Mouse (Mus musculus) embryonic facial prominence, embryonic 12.5 days (tissue): ENCODE data around the gene Samd10. TPM values are rescaled to one million over a fixed set of nuclear protein-coding genes. Genes with fewer than 3 reads are reported as not detected.
A peak's percentile ranks its signal among the peaks of the same experiment; 100 is the strongest.

Experiments used
- ATAC-seq: fragments of 200-750 bp; cut with Nextera tagmentation; 2 replicates; pipeline ENCODE4 v1.8.0; 2017; ENCODE audit not compliant: insufficient number of reproducible peaks, insufficient read depth, low FRiP score, low TSS enrichment
- H3K27ac ChIP-seq: fragments of 300-500 bp; sonication (generic); 2 replicates; pipeline ENCODE4 v1.5.1; 2016; ENCODE audit warnings: mild to moderate bottlenecking
- H3K27me3 ChIP-seq: fragments of 300-500 bp; sonication (generic); 2 replicates; pipeline ENCODE4 v1.6.1; 2016; ENCODE audit warnings: mild to moderate bottlenecking, moderate library complexity
- H3K36me3 ChIP-seq: fragments of 300-500 bp; sonication (generic); 2 replicates; pipeline ENCODE4 v1.6.1; 2016; ENCODE audit warnings: mild to moderate bottlenecking
- H3K4me1 ChIP-seq: fragments of 300-500 bp; sonication (generic); 2 replicates; pipeline ENCODE4 v1.6.1; 2016
- H3K4me2 ChIP-seq: fragments of 300-500 bp; sonication (generic); replicated peaks from 2 replicates; pipeline ENCODE4 v1.6.1; 2016; ENCODE audit warnings: mild to moderate bottlenecking, moderate library complexity
- H3K4me3 ChIP-seq: fragments of 300-500 bp; sonication (generic); 2 replicates; pipeline ENCODE4 v1.5.1; 2016; ENCODE audit warnings: mild to moderate bottlenecking
- H3K9ac ChIP-seq: fragments of 300-500 bp; sonication (generic); 2 replicates; pipeline ENCODE4 v1.6.1; 2016; ENCODE audit warnings: mild to moderate bottlenecking, moderate library complexity
- H3K9me3 ChIP-seq: fragments of 300-500 bp; sonication (generic); 2 replicates; pipeline ENCODE4 v1.6.1; 2016; ENCODE audit warnings: mild to moderate bottlenecking, moderate library complexity
- WGBS: fragments of 180-500 bp; shearing (Covaris S2); methylation state at CpG from one replicate; pipeline ENCODE4 v1.1.7; 2016; 5-methylcytosine and 5-hydroxymethylcytosine counted together
- polyA plus RNA-seq: library from polyadenylated mRNA; unstranded; fragments of >200 nt; fragmentation: Nextera tagmentation; extraction: Ambion mirVana; gene quantifications from 2 replicates; pipeline ENCODE4 v1.2.1, GENCODE M21; 2016

Gene Samd10
- polyA plus RNA-seq, 1 experiment from 2014 or later = 16.4 TPM

DNA sequence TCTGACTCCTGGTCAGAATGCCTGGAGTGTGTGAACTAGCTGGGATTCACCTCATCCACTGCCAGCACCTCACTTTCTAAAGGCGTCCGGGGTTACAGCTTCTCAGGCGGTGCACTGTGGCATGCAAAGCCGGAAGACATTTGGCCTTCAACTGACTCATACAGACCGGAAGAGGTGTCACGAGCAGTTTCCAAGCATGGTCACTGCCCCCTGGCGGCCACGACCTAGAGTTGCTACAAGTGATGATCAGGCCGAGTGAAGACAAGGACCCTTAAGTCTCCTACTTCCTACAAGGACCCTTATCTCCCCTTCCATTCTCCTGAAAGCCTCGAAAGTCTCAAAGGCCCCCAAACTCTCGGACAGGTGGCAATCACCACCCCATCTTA is 18.0 kb downstream of the Samd10 start:
- peak overlapping the region; percentile 82 for H3K9ac ChIP-seq
- 0% methylated on average over 11 of the region's 11 CpGs for WGBS
- no peaks in the 10 kb centered on the region for H3K27me3 ChIP-seq
- peaks cover 20% of the 10 kb centered on the region for H3K4me1 ChIP-seq
- peak overlapping the region; percentile 65 for H3K4me3 ChIP-seq
- H3K27ac ChIP-seq = peak overlapping the region; percentile 92
- peaks cover 26% of the 10 kb centered on the region for H3K36me3 ChIP-seq
- H3K9me3 ChIP-seq = no peaks in the 10 kb centered on the region
- peak; percentile 38 for ATAC-seq
- peak overlapping the region; percentile 78 for H3K4me2 ChIP-seq

DNA sequence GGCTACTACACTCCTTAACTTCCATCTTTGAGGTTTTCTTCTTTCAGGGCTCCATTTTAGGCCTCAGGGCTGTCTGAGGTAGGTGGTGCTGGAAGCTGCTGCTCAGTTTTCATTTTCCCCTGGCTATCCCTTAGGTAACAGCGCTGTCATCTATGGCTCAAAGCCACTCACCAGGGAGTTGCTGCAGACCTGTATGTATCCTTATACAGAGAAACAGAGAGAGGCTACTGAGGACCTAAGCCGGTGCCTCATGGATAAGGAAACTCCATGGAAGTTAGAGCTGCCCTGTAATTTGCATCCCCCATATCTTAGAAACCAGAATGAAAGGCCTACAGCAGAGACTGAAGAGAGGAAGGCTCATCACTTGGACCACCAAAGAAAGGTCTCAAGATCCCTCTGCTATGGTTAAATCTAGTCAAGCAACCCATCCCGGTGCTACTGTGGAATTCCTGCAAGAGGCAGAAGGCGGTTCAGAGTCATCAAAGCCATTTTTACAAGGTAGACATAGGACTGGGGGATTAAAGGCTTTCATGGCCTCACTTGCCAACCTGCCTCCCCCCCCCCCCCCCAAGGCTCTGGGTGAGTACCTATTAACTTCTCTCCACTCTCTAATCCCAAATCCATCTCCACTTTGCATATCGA is 18.8 kb downstream of the Samd10 start:
- 70% methylated on average over 5 of the region's 5 CpGs for WGBS
- Histone ChIP-seq H3K4me3 (peak overlapping the region; percentile 65), H3K4me2 (peak overlapping the region; percentile 78), H3K36me3 (peaks cover 18% of the 10 kb centered on the region), H3K4me1 (peaks cover 20% of the 10 kb centered on the region), H3K9me3 (no peaks in the 10 kb centered on the region), H3K27ac (no peak overlapping the region), H3K9ac (peak overlapping the region; percentile 82; the same call in 1 of the 2 replicates), H3K27me3 (no peaks in the 10 kb centered on the region)
- ATAC-seq = no peak

DNA sequence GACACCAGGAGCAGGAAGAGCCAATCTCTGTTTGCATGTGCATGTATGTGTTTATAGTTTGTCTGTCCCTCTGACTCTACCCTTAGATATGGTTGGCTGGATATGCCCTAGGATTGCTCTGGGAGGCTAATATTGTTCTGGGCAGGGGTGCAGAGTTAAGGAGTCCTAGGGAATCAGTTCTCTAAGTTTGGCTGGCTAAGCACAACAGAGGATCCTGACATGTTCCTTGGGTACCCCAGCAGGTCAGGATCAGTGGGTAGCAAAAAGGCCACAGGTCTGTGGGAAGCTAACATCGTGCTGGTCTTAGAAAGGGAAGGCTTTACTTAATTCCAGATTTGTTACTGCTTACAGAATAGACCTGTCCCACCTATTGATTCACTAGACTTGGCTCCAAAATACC is 19.3 kb downstream of the Samd10 start:
- Histone ChIP-seq H3K36me3 (peaks cover 13% of the 10 kb centered on the region), H3K4me2 (no peak overlapping the region), H3K9me3 (no peaks in the 10 kb centered on the region), H3K4me3 (no peak overlapping the region), H3K27ac (no peak overlapping the region; the same call in 1 of the 2 replicates), H3K27me3 (no peaks in the 10 kb centered on the region), H3K4me1 (peaks cover 20% of the 10 kb centered on the region), H3K9ac (no peak overlapping the region)
- ATAC-seq = no peak
- WGBS = 95% methylated on average over 1 of the region's 1 CpGs

DNA sequence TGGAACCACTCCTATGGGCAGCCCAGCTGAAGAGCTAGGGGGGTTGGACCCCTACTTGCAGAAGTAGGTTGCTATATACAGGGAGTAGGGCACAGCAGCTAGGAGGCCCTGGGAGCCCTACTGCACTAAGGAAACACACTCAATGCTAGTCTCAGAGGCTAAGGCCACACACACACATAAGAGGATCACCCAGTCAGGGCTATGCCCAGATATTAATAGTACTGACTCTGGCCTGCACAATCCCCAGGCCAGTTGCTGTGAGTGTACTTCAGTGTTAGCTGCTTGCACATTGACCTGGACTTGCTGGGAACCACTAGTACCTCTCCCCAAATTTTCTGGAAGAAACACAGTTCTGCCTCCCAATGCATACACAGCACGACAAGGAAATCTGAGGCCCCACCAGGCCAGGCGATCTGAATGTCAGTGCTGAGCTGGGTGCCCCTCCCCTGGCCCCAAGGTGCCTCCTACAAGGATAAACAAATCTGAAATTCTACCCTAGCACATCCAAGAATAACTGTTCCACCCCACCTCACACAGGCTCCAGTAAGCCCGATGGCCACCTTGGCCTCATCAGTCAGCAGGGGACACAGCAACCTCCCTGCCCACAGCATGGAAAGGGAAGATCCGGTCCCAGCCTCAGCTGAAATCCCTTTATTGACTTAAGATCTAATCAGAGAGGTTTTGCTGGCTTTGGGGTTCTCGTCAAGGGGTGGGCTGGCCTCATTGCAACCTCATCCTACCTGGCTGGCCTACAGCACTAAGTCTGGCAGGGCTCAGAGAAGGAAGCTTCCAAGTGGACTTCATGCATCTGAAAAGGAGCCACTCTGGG is 20.0 kb downstream of the Samd10 start:
- no peaks in the 10 kb centered on the region for H3K9me3 ChIP-seq
- H3K9ac ChIP-seq = no peak overlapping the region
- peaks cover 6% of the 10 kb centered on the region for H3K36me3 ChIP-seq
- no peak overlapping the region; the same call in 1 of the 2 replicates for H3K27ac ChIP-seq
- no peaks in the 10 kb centered on the region for H3K27me3 ChIP-seq
- no peak overlapping the region for H3K4me3 ChIP-seq
- ATAC-seq = no peak
- H3K4me1 ChIP-seq = peaks cover 20% of the 10 kb centered on the region
- H3K4me2 ChIP-seq = no peak overlapping the region
- WGBS = 60% methylated on average over 5 of the region's 5 CpGs

DNA sequence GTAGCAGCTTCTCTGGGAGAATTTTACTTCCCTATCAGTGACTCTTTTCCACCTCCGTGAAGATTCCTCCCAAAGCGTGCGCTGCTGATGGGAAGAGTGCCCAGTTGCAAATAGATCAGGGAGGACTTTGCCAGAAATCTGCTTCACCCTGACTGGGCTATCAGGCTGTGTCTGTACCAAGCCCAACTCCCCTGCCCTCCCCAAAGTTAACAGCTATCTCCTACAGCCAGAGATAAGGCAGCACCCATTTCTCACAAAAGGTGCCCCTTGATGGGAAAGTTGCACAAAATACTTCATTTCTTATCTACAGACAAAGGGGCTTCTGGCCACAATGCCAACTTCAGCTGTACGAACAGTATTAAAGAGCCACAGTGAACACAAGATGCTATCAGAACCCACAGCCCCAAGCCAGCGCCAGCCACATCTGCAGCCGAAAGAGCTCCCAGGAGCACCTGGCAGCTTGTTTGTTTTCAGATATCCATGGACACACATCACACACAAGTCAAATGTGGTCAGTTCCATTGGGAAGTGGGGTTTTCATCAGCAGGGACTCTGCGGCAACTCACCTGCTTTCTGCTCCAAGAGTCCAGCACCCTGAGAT is 20.9 kb downstream of the Samd10 start:
- H3K36me3 ChIP-seq = peaks cover 4% of the 10 kb centered on the region; the same call in 1 of the 2 replicates
- H3K9me3 ChIP-seq = no peaks in the 10 kb centered on the region
- H3K27ac ChIP-seq = no peak overlapping the region
- no peak for ATAC-seq
- H3K4me3 ChIP-seq = no peak overlapping the region
- no peaks in the 10 kb centered on the region for H3K27me3 ChIP-seq
- H3K9ac ChIP-seq = peak overlapping the region; percentile 28; the same call in 1 of the 2 replicates
- no peak overlapping the region for H3K4me2 ChIP-seq
- 84% methylated on average over 7 of the region's 7 CpGs for WGBS
- H3K4me1 ChIP-seq = peaks cover 20% of the 10 kb centered on the region

DNA sequence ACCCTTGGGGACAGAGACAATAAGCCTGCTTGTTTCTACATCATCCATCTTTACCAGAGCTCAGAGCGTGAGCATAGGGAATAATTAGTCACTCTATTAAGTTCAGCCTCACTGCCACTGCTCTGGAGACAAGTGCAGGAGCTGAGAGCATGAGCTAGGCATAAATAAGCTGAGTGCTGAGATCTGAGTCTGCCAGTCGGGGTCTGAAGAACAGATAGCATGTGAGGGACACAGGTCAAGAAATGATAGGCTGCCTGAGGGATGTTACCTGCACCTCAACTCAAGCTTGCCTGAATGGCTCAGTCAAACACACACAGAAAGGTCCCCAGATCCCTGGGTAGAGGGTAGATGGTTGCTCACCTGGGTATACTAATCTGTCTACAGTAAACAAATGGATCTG is 21.9 kb downstream of the Samd10 start:
- no peak overlapping the region for H3K4me3 ChIP-seq
- H3K4me2 ChIP-seq = no peak overlapping the region
- H3K9ac ChIP-seq = no peak overlapping the region
- WGBS = 68% methylated on average over 2 of the region's 2 CpGs
- no peaks in the 10 kb centered on the region for H3K27me3 ChIP-seq
- H3K4me1 ChIP-seq = peaks cover 20% of the 10 kb centered on the region
- peaks cover 7% of the 10 kb centered on the region; the same call in 1 of the 2 replicates for H3K36me3 ChIP-seq
- ATAC-seq = no peak
- H3K27ac ChIP-seq = no peak overlapping the region
- H3K9me3 ChIP-seq = no peaks in the 10 kb centered on the region

DNA sequence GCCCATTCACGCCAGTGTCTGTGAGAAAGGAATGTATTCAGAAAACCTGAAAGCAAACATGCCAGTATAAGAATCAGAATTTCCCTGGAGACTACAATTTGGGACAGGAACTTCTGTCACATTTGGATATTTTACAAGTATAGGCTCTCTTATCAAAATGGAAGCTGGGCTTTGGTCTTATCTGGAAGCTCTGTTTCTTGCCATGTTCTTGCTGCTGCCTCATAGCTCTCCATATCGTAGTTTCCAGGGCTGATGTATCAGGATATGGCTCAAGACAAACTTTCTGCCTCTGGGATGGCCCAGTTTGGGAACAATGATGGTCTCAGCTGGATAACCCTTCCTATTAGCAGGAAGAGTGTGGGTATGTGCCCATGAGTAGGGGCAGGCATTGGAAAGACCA is 22.4 kb downstream of the Samd10 start:
- H3K4me1 ChIP-seq = peaks cover 20% of the 10 kb centered on the region
- WGBS = 88% methylated on average over 2 of the region's 2 CpGs
- no peaks in the 10 kb centered on the region for H3K9me3 ChIP-seq
- ATAC-seq = no peak
- no peak overlapping the region for H3K4me2 ChIP-seq
- no peaks in the 10 kb centered on the region for H3K27me3 ChIP-seq
- no peak overlapping the region for H3K27ac ChIP-seq
- no peak overlapping the region for H3K4me3 ChIP-seq
- no peak overlapping the region for H3K9ac ChIP-seq
- H3K36me3 ChIP-seq = peaks cover 7% of the 10 kb centered on the region; the same call in 1 of the 2 replicates

DNA sequence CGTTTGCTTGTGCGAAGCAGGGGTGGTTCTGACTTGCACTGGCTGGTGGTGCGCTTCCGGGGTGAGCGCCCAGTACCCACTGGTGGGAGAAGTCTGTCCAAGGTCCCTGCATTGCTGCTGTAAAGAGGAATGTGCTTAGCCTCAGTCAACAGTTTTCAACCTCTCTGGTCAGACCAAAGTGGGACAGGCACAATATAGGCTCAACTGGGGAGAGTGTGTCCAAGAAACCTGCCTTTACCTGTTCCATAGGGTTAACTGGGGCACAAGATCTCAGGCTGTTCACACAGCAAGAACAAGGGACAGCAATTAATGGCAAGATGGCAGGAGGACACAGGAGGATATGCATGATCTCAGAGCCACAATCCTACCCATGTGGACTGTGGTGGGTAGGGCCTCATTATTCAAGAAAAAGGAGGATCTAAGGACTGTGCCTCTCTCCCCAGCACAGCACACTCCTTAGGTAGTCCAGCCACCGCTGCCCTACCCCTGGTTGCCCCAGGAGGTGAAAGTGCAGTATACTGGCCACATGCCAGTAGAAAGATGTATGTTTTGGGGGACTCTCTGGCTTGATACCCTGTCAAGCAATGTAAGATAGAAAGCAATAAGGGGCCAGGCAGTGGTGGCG is 24.0 kb downstream of the Samd10 start:
- Histone ChIP-seq H3K36me3 (peaks cover 7% of the 10 kb centered on the region; the same call in 1 of the 2 replicates), H3K9me3 (no peaks in the 10 kb centered on the region), H3K27me3 (no peaks in the 10 kb centered on the region), H3K4me3 (no peak overlapping the region), H3K9ac (no peak overlapping the region), H3K4me2 (no peak overlapping the region), H3K4me1 (peaks cover 13% of the 10 kb centered on the region), H3K27ac (no peak overlapping the region)
- ATAC-seq = no peak
- 92% methylated on average over 7 of the region's 7 CpGs for WGBS

DNA sequence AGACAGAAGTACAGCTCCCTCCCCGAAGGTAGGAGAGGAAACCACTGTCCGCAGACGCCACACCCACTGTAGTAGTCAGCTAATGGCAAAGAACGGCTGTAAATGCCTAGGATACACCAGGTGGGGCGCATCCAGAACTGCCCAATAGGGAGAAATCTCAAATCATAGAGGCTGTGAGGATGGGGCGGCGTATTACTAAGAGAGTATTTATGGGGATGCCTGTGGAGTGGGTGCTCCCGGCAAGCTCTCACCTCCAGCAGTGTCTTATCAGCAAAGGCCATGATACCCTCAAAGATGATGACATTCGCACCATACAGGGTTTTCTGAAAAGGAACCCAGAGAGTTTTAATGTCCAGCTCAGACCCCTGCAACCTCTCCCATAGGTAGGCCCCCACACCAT is 25.1 kb downstream of the Samd10 start:
- no peaks in the 10 kb centered on the region for H3K27me3 ChIP-seq
- H3K9me3 ChIP-seq = no peaks in the 10 kb centered on the region
- H3K27ac ChIP-seq = no peak overlapping the region
- no peak overlapping the region for H3K4me3 ChIP-seq
- ATAC-seq = no peak
- H3K9ac ChIP-seq = no peak overlapping the region
- no peak overlapping the region for H3K4me2 ChIP-seq
- WGBS = 92% methylated on average over 9 of the region's 9 CpGs
- H3K36me3 ChIP-seq = peaks cover 7% of the 10 kb centered on the region; the same call in 1 of the 2 replicates
- H3K4me1 ChIP-seq = peaks cover 8% of the 10 kb centered on the region

DNA sequence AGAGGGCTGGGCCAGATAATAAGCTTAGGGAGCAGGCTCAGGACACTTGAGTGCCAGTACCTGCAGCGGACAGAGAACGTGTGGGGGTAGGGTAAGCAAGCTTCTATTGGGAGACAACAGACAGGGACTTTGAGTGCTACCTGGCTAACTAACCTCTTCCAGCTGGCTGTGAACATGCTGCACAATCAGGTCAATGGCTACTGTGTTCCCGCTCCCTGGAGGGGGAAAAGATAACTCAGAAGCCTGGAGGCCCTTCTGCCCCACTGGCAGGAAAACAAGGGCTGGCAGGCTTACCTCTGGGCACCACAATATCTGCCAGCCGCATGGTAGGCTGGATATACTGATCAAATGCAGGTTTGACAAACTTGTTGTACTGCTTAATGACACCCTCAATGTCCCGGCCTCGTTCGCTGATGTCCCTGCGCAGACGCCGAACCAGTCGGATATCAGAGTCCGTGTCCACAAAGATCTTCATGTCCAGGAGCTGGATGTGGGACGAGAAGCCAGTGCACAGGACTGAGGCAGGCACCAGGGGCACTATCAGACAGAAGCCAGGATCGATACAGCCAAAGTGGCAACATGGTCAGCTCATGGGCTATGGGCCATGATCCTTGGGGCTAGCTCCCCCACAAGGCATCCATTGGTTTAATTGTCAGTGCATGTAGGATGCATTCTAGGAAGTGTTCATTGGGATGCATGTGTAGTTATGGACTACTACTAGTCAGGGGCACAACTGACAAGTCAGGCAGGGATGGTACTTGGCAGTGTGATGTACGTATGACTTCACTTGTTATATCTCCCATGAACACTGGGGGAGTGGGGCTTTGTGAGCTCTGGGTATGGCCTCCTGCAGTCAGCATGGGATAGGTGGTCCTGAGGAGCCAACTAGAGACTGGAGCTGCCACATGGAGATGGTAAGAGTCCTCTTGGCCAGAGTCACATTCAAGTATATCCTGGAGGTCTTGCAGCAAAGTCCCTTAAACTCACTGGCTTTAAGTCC is 25.8 kb downstream of the Samd10 start:
- H3K9me3 ChIP-seq = no peaks in the 10 kb centered on the region
- H3K4me2 ChIP-seq = no peak overlapping the region
- no peaks in the 10 kb centered on the region for H3K27me3 ChIP-seq
- WGBS = 92% methylated on average over 15 of the region's 15 CpGs
- H3K36me3 ChIP-seq = peaks cover 7% of the 10 kb centered on the region; the same call in 1 of the 2 replicates
- no peak overlapping the region for H3K4me3 ChIP-seq
- no peak for ATAC-seq
- H3K27ac ChIP-seq = no peak overlapping the region
- no peak overlapping the region for H3K9ac ChIP-seq
- 0 out of 2 replicates have a peak, but pooled peaks cover under 1% of the 10 kb centered on the region for H3K4me1 ChIP-seq
